Mouse (Mus musculus): ENCODE data around the gene Znrd1. TPM values are rescaled to one million over a fixed set of nuclear protein-coding genes. Genes with fewer than 3 reads are reported as not detected.
A peak's percentile ranks its signal among the peaks of the same experiment; 100 is the strongest.

Gene Znrd1
- polyA plus RNA-seq, 1 experiment = 30.3 TPM

- Histone ChIP-seq H3K4me3 (replicated peaks; ENCODE audit: extremely low read depth, low read depth, low read length) (no peak overlapping the region), H3K4me1 (ENCODE audit: control insufficient read depth, insufficient read depth, low read length) (no peaks in the 10 kb centered on the region)
- TF ChIP-seq POLR2A (IDR thresholded peaks at IDR 0.05; ENCODE audit: borderline replicate concordance, extremely low read depth, low read depth, low read length) (no peak), CTCF (IDR thresholded peaks at IDR 0.05; ENCODE audit: insufficient read depth, low read length) (no peak)
- 83% methylated on average over 4 of the region's 4 CpGs for WGBS
- no peak for DNase-seq
Observed at GRCm38 (mm10) chr17:36931130-36931529, 27.2 kb downstream of the Znrd1 start.

DNA sequence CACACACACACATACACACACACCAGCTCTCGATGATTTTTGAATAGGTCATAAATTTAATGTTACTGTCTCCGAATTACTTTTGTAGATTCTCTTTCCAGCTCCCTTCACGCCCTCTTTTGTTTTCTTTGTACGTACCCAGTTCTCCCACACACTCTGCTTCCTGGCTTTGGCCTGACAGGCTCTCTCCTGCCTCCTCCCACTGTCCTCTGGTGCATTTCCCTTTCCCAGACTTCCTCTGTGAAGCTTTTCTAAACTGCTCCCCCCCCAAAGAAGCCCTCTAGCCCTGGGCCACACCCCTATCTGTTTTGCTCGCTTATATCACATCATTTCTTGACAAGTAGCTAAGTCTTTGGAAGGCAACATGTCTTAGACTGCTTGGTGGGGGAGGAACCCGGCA, 28.1 kb downstream of the Znrd1 start:
- no peak for DNase-seq
- no peak overlapping the region for H3K4me3 ChIP-seq (replicated peaks; ENCODE audit: extremely low read depth, low read depth, low read length)
- no peaks in the 10 kb centered on the region for H3K4me1 ChIP-seq (ENCODE audit: control insufficient read depth, insufficient read depth, low read length)
- TF ChIP-seq CTCF (IDR thresholded peaks at IDR 0.05; ENCODE audit: insufficient read depth, low read length) (no peak), POLR2A (IDR thresholded peaks at IDR 0.05; ENCODE audit: borderline replicate concordance, extremely low read depth, low read depth, low read length) (no peak)
- WGBS = 54% methylated on average over 6 of the region's 6 CpGs

GRCm38 (mm10) chr17:36929236-36929932, 29.0 kb downstream of the Znrd1 start:
- TF ChIP-seq POLR2A (IDR thresholded peaks at IDR 0.05; ENCODE audit: borderline replicate concordance, extremely low read depth, low read depth, low read length) (no peak), CTCF (IDR thresholded peaks at IDR 0.05; ENCODE audit: insufficient read depth, low read length) (no peak)
- 72% methylated on average over 12 of the region's 12 CpGs for WGBS
- no peak for DNase-seq
- Histone ChIP-seq H3K4me3 (replicated peaks; ENCODE audit: extremely low read depth, low read depth, low read length) (no peak overlapping the region), H3K4me1 (ENCODE audit: control insufficient read depth, insufficient read depth, low read length) (no peaks in the 10 kb centered on the region)

DNA sequence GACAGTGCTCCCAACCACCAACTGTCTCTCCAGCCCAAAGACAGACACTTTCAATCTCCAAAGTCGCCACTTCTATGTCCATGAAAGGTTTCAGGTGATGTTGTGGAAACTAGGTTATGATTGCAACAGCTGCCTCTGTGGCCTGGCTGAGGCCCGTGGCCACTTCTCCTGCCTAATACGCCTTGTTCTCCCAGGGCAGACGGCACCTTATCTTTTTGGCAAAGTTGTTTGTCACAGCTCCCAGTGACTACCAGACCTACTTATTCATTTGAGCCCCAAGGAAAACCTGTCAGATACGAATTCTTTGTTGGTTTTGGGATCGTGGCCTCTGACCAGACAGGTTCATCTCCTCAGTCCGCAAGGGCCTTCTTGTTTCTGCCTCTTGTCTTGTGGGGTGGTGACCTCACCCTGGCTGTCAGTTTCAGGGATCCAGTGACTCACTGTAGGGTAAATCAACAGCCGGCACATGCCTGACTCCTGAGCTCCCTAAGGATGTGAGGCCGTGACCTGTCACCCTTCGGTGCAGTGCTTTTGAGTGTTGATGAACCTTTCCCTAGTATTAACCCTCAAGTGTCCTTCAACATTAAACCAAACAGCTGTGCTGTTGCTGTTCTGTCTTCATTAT, 30.8 kb downstream of the Znrd1 start:
- TF ChIP-seq POLR2A (IDR thresholded peaks at IDR 0.05; ENCODE audit: borderline replicate concordance, extremely low read depth, low read depth, low read length) (no peak), CTCF (IDR thresholded peaks at IDR 0.05; ENCODE audit: insufficient read depth, low read length) (no peak)
- no peak overlapping the region for H3K4me3 ChIP-seq (replicated peaks; ENCODE audit: extremely low read depth, low read depth, low read length)
- no peaks in the 10 kb centered on the region for H3K4me1 ChIP-seq (ENCODE audit: control insufficient read depth, insufficient read depth, low read length)
- DNase-seq = no peak
- 40% methylated on average over 10 of the region's 10 CpGs for WGBS

DNA sequence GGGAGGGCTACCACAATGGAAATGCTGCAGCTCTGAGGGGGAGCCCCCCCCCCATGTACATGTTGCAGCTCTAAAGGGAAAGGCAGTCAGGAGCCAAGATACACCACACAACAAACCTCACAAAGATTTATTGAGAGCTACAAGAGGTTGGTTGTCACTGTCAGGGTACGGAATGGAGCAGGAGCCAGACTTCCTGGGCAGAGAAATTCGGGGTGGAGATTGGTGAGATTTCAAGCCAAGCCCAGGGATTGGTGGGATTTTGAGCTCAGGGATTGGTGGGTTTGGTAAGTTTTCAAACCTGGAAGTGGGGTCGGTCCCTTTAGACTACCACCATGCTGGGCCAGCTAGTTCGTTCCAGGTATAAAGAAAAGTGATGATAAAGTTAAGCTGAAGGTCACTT, 34.9 kb downstream of the Znrd1 start:
- WGBS = 60% methylated on average over 4 of the region's 4 CpGs

GRCm38 (mm10) chr17:36922715-36923114, 35.6 kb downstream of the Znrd1 start:
- TF ChIP-seq POLR2A (IDR thresholded peaks at IDR 0.05; ENCODE audit: borderline replicate concordance, extremely low read depth, low read depth, low read length) = no peak
- TF ChIP-seq CTCF (IDR thresholded peaks at IDR 0.05; ENCODE audit: insufficient read depth, low read length) = no peak
- H3K4me1 ChIP-seq (ENCODE audit: control insufficient read depth, insufficient read depth, low read length) = no peaks in the 10 kb centered on the region
- WGBS = 73% methylated on average over 4 of the region's 4 CpGs

More for the DNA sequence above, 34.9 kb downstream of the Znrd1 start:
- Histone ChIP-seq H3K4me1 (ENCODE audit: control insufficient read depth, insufficient read depth, low read length) (no peaks in the 10 kb centered on the region), H3K4me3 (replicated peaks; ENCODE audit: extremely low read depth, low read depth, low read length) (no peak overlapping the region)
- no peak for DNase-seq
- TF ChIP-seq CTCF (IDR thresholded peaks at IDR 0.05; ENCODE audit: insufficient read depth, low read length) = no peak
- TF ChIP-seq POLR2A (IDR thresholded peaks at IDR 0.05; ENCODE audit: borderline replicate concordance, extremely low read depth, low read depth, low read length) = no peak

GRCm38 (mm10) chr17:36920239-36920638, 38.1 kb downstream of the Znrd1 start:
- DNase-seq = peak; percentile 20
- 39% methylated on average over 15 of the region's 15 CpGs for WGBS

More at GRCm38 (mm10) chr17:36922715-36923114, 35.6 kb downstream of the Znrd1 start:
- no peak for DNase-seq
- H3K4me3 ChIP-seq (replicated peaks; ENCODE audit: extremely low read depth, low read depth, low read length) = no peak overlapping the region

GRCm38 (mm10) chr17:36915076-36915475, 43.3 kb downstream of the Znrd1 start:
- WGBS = 10% methylated on average over 9 of the region's 9 CpGs
- Histone ChIP-seq H3K4me1 (ENCODE audit: control insufficient read depth, insufficient read depth, low read length) (no peaks in the 10 kb centered on the region), H3K4me3 (replicated peaks; ENCODE audit: extremely low read depth, low read depth, low read length) (no peak overlapping the region)
- no peak for TF ChIP-seq POLR2A (IDR thresholded peaks at IDR 0.05; ENCODE audit: borderline replicate concordance, extremely low read depth, low read depth, low read length)
- peak; percentile 91 for TF ChIP-seq CTCF (IDR thresholded peaks at IDR 0.05; ENCODE audit: insufficient read depth, low read length)
- DNase-seq = peak; percentile 70

More at GRCm38 (mm10) chr17:36920239-36920638, 38.1 kb downstream of the Znrd1 start:
- TF ChIP-seq POLR2A (IDR thresholded peaks at IDR 0.05; ENCODE audit: borderline replicate concordance, extremely low read depth, low read depth, low read length) (no peak), CTCF (IDR thresholded peaks at IDR 0.05; ENCODE audit: insufficient read depth, low read length) (no peak)
- Histone ChIP-seq H3K4me1 (ENCODE audit: control insufficient read depth, insufficient read depth, low read length) (no peaks in the 10 kb centered on the region), H3K4me3 (replicated peaks; ENCODE audit: extremely low read depth, low read depth, low read length) (no peak overlapping the region)

GRCm38 (mm10) chr17:36914108-36914507, 44.3 kb downstream of the Znrd1 start:
- DNase-seq = peak; percentile 74
- no peak overlapping the region for H3K4me3 ChIP-seq (replicated peaks; ENCODE audit: extremely low read depth, low read depth, low read length)
- TF ChIP-seq CTCF (IDR thresholded peaks at IDR 0.05; ENCODE audit: insufficient read depth, low read length) (peak; percentile 49; the same call in 1 of the 2 replicates), POLR2A (IDR thresholded peaks at IDR 0.05; ENCODE audit: borderline replicate concordance, extremely low read depth, low read depth, low read length) (no peak)
- whole genome bisulfite sequencing = 6% methylated on average over 2 of the region's 2 CpGs
- H3K4me1 ChIP-seq (ENCODE audit: control insufficient read depth, insufficient read depth, low read length) = no peaks in the 10 kb centered on the region

DNA sequence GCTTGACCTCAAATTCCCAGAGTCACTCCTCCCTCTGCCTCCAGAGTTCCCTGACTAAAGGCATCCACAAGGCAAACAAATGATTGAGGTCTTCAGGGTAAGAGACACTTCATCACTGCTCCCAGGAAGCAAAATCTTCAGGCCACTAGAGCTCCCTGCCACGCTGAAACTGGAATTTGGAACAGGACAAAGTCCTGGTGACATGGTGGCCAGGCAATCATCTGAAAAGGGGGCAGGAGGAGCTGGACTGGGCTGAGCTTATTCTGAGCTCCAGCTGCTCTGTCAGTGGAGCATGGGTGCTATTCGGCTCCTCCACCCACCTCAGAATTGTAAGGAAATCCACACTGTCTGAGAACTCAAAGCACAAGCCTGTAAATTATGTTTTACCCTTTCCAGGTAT, 46.3 kb downstream of the Znrd1 start:
- TF ChIP-seq POLR2A (IDR thresholded peaks at IDR 0.05; ENCODE audit: borderline replicate concordance, extremely low read depth, low read depth, low read length) (no peak), CTCF (IDR thresholded peaks at IDR 0.05; ENCODE audit: insufficient read depth, low read length) (no peak)
- Histone ChIP-seq H3K4me3 (replicated peaks; ENCODE audit: extremely low read depth, low read depth, low read length) (no peak overlapping the region), H3K4me1 (ENCODE audit: control insufficient read depth, insufficient read depth, low read length) (no peaks in the 10 kb centered on the region)
- WGBS = 57% methylated on average over 2 of the region's 2 CpGs
- no peak for DNase-seq
